Mouse (Mus musculus) myocyte (in vitro differentiated cells): ENCODE results near the gene Nphs2.

Experiments
- MAX ChIP-seq: IDR thresholded peaks from one replicate; pipeline ENCODE4 v1.6.1; 2011; ENCODE audit warnings: low read depth, mild to moderate bottlenecking, control low read depth
- MYOG ChIP-seq, 3 experiments: IDR thresholded peaks; one replicate each; pipeline ENCODE4 v1.6.1; 2011; ENCODE audit warnings: control low read depth in 2 of 3, low read depth in 2 of 3, mild to moderate bottlenecking in 2 of 3; ENCODE audit not compliant: insufficient read length in 2 of 3, control insufficient read depth in 1 of 3, insufficient read depth in 1 of 3
- POLR2A ChIP-seq: IDR thresholded peaks from one replicate; pipeline ENCODE4 v1.6.1; 2011; ENCODE audit warnings: low read depth, mild to moderate bottlenecking, control low read depth, moderate library complexity; ENCODE audit not compliant: insufficient read length
- POLR2AphosphoS2 ChIP-seq: IDR thresholded peaks from one replicate; pipeline ENCODE4 v1.6.1; 2011; ENCODE audit warnings: low read depth, control low read depth; ENCODE audit not compliant: insufficient read length
- TCF12 ChIP-seq: IDR thresholded peaks from one replicate; pipeline ENCODE4 v1.6.1; 2011; ENCODE audit warnings: mild to moderate bottlenecking, control low read depth; ENCODE audit not compliant: poor library complexity, insufficient read depth, severe bottlenecking
- USF1 ChIP-seq: IDR thresholded peaks from one replicate; pipeline ENCODE4 v1.6.1; 2011; ENCODE audit warnings: low read depth, mild to moderate bottlenecking, control low read depth, moderate library complexity

GRCm38 (mm10) chr1:156352466-156352865 is 41.9 kb downstream of the Nphs2 start:
- TF ChIP-seq POLR2A: no peak
- no peak for TF ChIP-seq MYOG (IDR thresholded peaks at IDR 0.05; ENCODE audit: control insufficient read depth in 1 of 3, insufficient read depth in 1 of 3, insufficient read length in 2 of 3, low read depth in 2 of 3)
- TF ChIP-seq TCF12: no peak
- no peak for TF ChIP-seq POLR2AphosphoS2
- no peak for TF ChIP-seq MAX
- no peak for TF ChIP-seq USF1
